Mouse (Mus musculus): ENCODE data around the gene Gm49394. TPM values are rescaled to one million over a fixed set of nuclear protein-coding genes. Genes with fewer than 3 reads are reported as not detected.

The Gm49394 gene
- polyA plus RNA-seq, 1 experiment from 2014 or later = 0.04 TPM

GRCm38 (mm10) chr7:142666109-142666508 is 3.6 kb downstream of the Gm49394 start:
- no peak for ATAC-seq (replicated peaks)
- Histone ChIP-seq H3K9me3 (no peaks in the 10 kb centered on the region), H3K4me3 (no peak overlapping the region), H3K27ac (replicated peaks) (no peak overlapping the region), H3K4me1 (peaks cover 12% of the 10 kb centered on the region), H3K4me2 (replicated peaks) (no peak overlapping the region), H3K9ac (replicated peaks) (no peak overlapping the region), H3K27me3 (peaks cover 53% of the 10 kb centered on the region), H3K36me3 (no peaks in the 10 kb centered on the region)
- WGBS = 63% methylated on average over 4 of the region's 4 CpGs

GRCm38 (mm10) chr7:142665364-142665763 is 4.4 kb downstream of the Gm49394 start:
- no peak overlapping the region for H3K4me2 ChIP-seq (replicated peaks)
- WGBS = 46% methylated on average over 5 of the region's 5 CpGs
- H3K9me3 ChIP-seq = no peaks in the 10 kb centered on the region
- no peak for ATAC-seq (replicated peaks)
- no peaks in the 10 kb centered on the region for H3K36me3 ChIP-seq
- no peak overlapping the region for H3K9ac ChIP-seq (replicated peaks)
- peaks cover 18% of the 10 kb centered on the region for H3K4me1 ChIP-seq
- no peak overlapping the region for H3K4me3 ChIP-seq
- peaks cover 61% of the 10 kb centered on the region for H3K27me3 ChIP-seq
- H3K27ac ChIP-seq (replicated peaks) = no peak overlapping the region

DNA sequence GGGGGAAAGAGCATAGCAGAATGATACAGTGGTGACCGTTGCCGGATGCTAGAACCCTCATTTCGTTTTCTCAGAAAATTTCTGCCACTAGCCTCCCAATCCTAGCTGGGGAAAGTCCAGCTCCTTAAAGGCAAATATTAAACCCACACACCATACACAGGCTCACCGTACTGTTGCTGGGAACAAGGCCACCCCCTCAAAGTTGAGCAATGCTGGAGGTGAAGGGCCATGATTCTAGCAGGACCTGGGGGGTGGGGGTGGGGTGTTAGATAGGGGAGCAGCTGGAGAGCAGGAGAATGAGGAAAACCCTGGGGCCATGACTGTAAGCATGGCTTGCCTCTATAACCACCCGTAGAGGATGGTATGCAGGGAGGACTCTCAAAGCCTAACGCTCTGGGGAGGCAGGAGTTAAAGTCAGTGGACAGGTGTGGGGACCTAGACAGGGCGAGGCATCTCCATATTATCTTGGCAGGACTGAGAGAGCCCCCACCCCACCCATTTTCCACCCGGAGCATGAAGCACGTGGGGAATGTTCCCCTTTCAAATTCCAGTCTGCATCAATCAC is 5.2 kb downstream of the Gm49394 start:
- no peaks in the 10 kb centered on the region for H3K9me3 ChIP-seq
- peaks cover 69% of the 10 kb centered on the region for H3K27me3 ChIP-seq
- no peak overlapping the region for H3K4me3 ChIP-seq
- ATAC-seq (replicated peaks) = 0 out of 2 replicates have a peak, but pooled peaks have one; percentile 25
- H3K36me3 ChIP-seq = no peaks in the 10 kb centered on the region
- no peak overlapping the region for H3K27ac ChIP-seq (replicated peaks)
- H3K4me2 ChIP-seq (replicated peaks) = no peak overlapping the region
- H3K9ac ChIP-seq (replicated peaks) = no peak overlapping the region
- WGBS = 5% methylated on average over 9 of the region's 9 CpGs
- peaks cover 24% of the 10 kb centered on the region for H3K4me1 ChIP-seq

- Histone ChIP-seq H3K9me3 (no peaks in the 10 kb centered on the region), H3K9ac (replicated peaks) (no peak overlapping the region), H3K4me1 (peaks cover 30% of the 10 kb centered on the region), H3K27ac (replicated peaks) (no peak overlapping the region), H3K36me3 (no peaks in the 10 kb centered on the region), H3K4me3 (peak overlapping the region; percentile 12), H3K27me3 (peaks cover 75% of the 10 kb centered on the region), H3K4me2 (replicated peaks) (0 out of 2 replicates have a peak overlapping the region, but pooled peaks have one; percentile 11)
- ATAC-seq (replicated peaks) = no peak
- under 1% methylated on average over 40 of the region's 53 CpGs for WGBS
Observed at GRCm38 (mm10) chr7:142663931-142664421, 5.8 kb downstream of the Gm49394 start.

DNA sequence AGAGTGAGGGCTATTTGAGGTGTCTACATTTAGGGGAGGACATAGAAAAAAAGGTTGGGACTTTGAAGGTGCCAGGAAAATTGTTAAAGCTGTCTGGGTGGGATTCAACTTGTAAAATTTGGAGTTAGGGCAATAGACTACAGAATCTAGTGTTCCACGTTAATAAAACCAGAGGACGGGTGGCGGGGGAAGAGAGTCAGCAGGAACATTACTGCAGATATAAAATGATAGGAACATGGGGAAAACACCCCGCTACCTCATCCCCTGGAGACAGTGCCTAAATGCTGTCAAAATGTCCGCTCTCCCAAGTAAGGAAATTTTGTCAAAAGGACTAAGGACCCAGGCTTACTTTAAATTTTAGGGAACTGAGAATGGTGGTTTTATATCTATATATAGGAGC is 6.6 kb downstream of the Gm49394 start:
- 5% methylated on average over 5 of the region's 5 CpGs for WGBS
- Histone ChIP-seq H3K36me3 (no peaks in the 10 kb centered on the region), H3K9me3 (no peaks in the 10 kb centered on the region), H3K9ac (replicated peaks) (no peak overlapping the region), H3K4me3 (no peak overlapping the region), H3K4me1 (peaks cover 33% of the 10 kb centered on the region), H3K4me2 (replicated peaks) (no peak overlapping the region), H3K27ac (replicated peaks) (no peak overlapping the region), H3K27me3 (peaks cover 83% of the 10 kb centered on the region)
- no peak for ATAC-seq (replicated peaks)

GRCm38 (mm10) chr7:142661811-142662210 is 7.9 kb downstream of the Gm49394 start:
- Histone ChIP-seq H3K27ac (replicated peaks) (no peak overlapping the region), H3K4me3 (no peak overlapping the region), H3K36me3 (no peaks in the 10 kb centered on the region), H3K9ac (replicated peaks) (no peak overlapping the region), H3K9me3 (no peaks in the 10 kb centered on the region), H3K4me2 (replicated peaks) (no peak overlapping the region), H3K4me1 (peaks cover 33% of the 10 kb centered on the region), H3K27me3 (peaks cover 96% of the 10 kb centered on the region)
- no peak for ATAC-seq (replicated peaks)

GRCm38 (mm10) chr7:142661046-142661445 is 8.7 kb downstream of the Gm49394 start:
- H3K27ac ChIP-seq (replicated peaks) = no peak overlapping the region

GRCm38 (mm10) chr7:142660651-142660945 is 9.1 kb downstream of the Gm49394 start:
- peaks cover 98% of the 10 kb centered on the region for H3K27me3 ChIP-seq
- H3K4me1 ChIP-seq = peaks cover 33% of the 10 kb centered on the region
- no peak overlapping the region for H3K27ac ChIP-seq (replicated peaks)
- no peak for ATAC-seq (replicated peaks)
- no peaks in the 10 kb centered on the region for H3K9me3 ChIP-seq
- H3K4me2 ChIP-seq (replicated peaks) = peak overlapping the region; percentile 25; the same call in 1 of the 2 replicates
- no peak overlapping the region for H3K9ac ChIP-seq (replicated peaks)
- H3K36me3 ChIP-seq = no peaks in the 10 kb centered on the region
- WGBS = under 1% methylated on average over 29 of the region's 29 CpGs
- peak overlapping the region; percentile 24 for H3K4me3 ChIP-seq

More at GRCm38 (mm10) chr7:142661046-142661445, 8.7 kb downstream of the Gm49394 start:
- under 1% methylated on average over 25 of the region's 25 CpGs for WGBS
- Histone ChIP-seq H3K4me2 (replicated peaks) (no peak overlapping the region), H3K36me3 (no peaks in the 10 kb centered on the region), H3K9ac (replicated peaks) (no peak overlapping the region), H3K4me1 (peaks cover 33% of the 10 kb centered on the region), H3K4me3 (peak overlapping the region; percentile 24; the same call in 1 of the 2 replicates), H3K9me3 (no peaks in the 10 kb centered on the region), H3K27me3 (peaks cover 98% of the 10 kb centered on the region)
- no peak for ATAC-seq (replicated peaks)

GRCm38 (mm10) chr7:142659767-142660650 is 9.7 kb downstream of the Gm49394 start:
- under 1% methylated on average over 43 of the region's 43 CpGs for WGBS
- Histone ChIP-seq H3K27ac (replicated peaks) (no peak overlapping the region), H3K4me3 (peak overlapping the region; percentile 29), H3K9ac (replicated peaks) (no peak overlapping the region), H3K9me3 (no peaks in the 10 kb centered on the region), H3K4me2 (replicated peaks) (peak overlapping the region; percentile 33), H3K4me1 (peaks cover 33% of the 10 kb centered on the region), H3K36me3 (no peaks in the 10 kb centered on the region), H3K27me3 (peaks cover 98% of the 10 kb centered on the region)
- ATAC-seq (replicated peaks) = peak; percentile 54; the same call in 1 of the 2 replicates

- Histone ChIP-seq H3K27ac (replicated peaks) (no peak overlapping the region), H3K9me3 (no peaks in the 10 kb centered on the region), H3K4me3 (peak overlapping the region; percentile 29), H3K27me3 (peaks cover 98% of the 10 kb centered on the region), H3K4me2 (replicated peaks) (peak overlapping the region; percentile 33), H3K9ac (replicated peaks) (0 out of 2 replicates have a peak overlapping the region, but pooled peaks have one; percentile 4), H3K4me1 (peaks cover 33% of the 10 kb centered on the region), H3K36me3 (no peaks in the 10 kb centered on the region)
- ATAC-seq (replicated peaks) = peak; percentile 36; the same call in 1 of the 2 replicates
- WGBS = 1% methylated on average over 58 of the region's 70 CpGs
Observed at GRCm38 (mm10) chr7:142659181-142659681, 10.5 kb downstream of the Gm49394 start.

- H3K4me1 ChIP-seq = peaks cover 29% of the 10 kb centered on the region
- H3K27me3 ChIP-seq = peaks cover 98% of the 10 kb centered on the region
- no peak overlapping the region for H3K27ac ChIP-seq (replicated peaks)
- peak overlapping the region; percentile 29 for H3K4me3 ChIP-seq
- H3K36me3 ChIP-seq = no peaks in the 10 kb centered on the region
- 2% methylated on average over 38 of the region's 40 CpGs for WGBS
- H3K9ac ChIP-seq (replicated peaks) = 0 out of 2 replicates have a peak overlapping the region, but pooled peaks have one; percentile 4
- peak overlapping the region; percentile 33 for H3K4me2 ChIP-seq (replicated peaks)
- ATAC-seq (replicated peaks) = peak; percentile 32; the same call in 1 of the 2 replicates
- H3K9me3 ChIP-seq = no peaks in the 10 kb centered on the region
Observed at GRCm38 (mm10) chr7:142658681-142659180, 11.0 kb downstream of the Gm49394 start.

Measured in forebrain, embryonic 15.5 days (tissue).